Mouse (Mus musculus) liver, embryonic 15.5 days (tissue): ENCODE data around the gene Exosc10. TPM values are rescaled to one million over a fixed set of nuclear protein-coding genes. Genes with fewer than 3 reads are reported as not detected.

ENCODE experiments used
- ATAC-seq: fragments of 200-750 bp; cut with Nextera tagmentation; 2 replicates; pipeline ENCODE4 v1.8.0; 2017; ENCODE audit warnings: moderate number of reproducible peaks, mild to moderate bottlenecking, moderate library complexity; ENCODE audit not compliant: insufficient read depth
- H3K27ac ChIP-seq: fragments of 300-500 bp; sonication (generic); replicated peaks from 2 replicates; pipeline ENCODE4 v1.5.1; 2015; ENCODE audit warnings: mild to moderate bottlenecking, inconsistent platforms
- H3K27me3 ChIP-seq: fragments of 300-500 bp; sonication (generic); 2 replicates; pipeline ENCODE4 v1.6.1; 2015; ENCODE audit warnings: mild to moderate bottlenecking, inconsistent platforms
- H3K36me3 ChIP-seq: fragments of 300-500 bp; sonication (generic); replicated peaks from 2 replicates; pipeline ENCODE4 v1.6.1; 2015; ENCODE audit warnings: moderate library complexity, mild to moderate bottlenecking, inconsistent platforms
- H3K4me1 ChIP-seq: fragments of 300-500 bp; sonication (generic); replicated peaks from 2 replicates; pipeline ENCODE4 v1.6.1; 2015; ENCODE audit warnings: inconsistent platforms
- H3K4me2 ChIP-seq: fragments of 300-500 bp; sonication (generic); 2 replicates; pipeline ENCODE4 v1.6.1; 2015; ENCODE audit warnings: moderate library complexity, mild to moderate bottlenecking, inconsistent platforms
- H3K4me3 ChIP-seq: fragments of 300-500 bp; sonication (generic); replicated peaks from 2 replicates; pipeline ENCODE4 v1.5.1; 2015; ENCODE audit warnings: mild to moderate bottlenecking, inconsistent platforms
- H3K9ac ChIP-seq: fragments of 300-500 bp; sonication (generic); 2 replicates; pipeline ENCODE4 v1.6.1; 2015; ENCODE audit warnings: moderate library complexity, mild to moderate bottlenecking, inconsistent platforms
- H3K9me3 ChIP-seq: fragments of 300-500 bp; sonication (generic); replicated peaks from 2 replicates; pipeline ENCODE4 v1.6.1; 2016; ENCODE audit warnings: inconsistent platforms
- WGBS: fragments of 180-500 bp; shearing (Covaris S2); methylation state at CpG from one replicate; pipeline ENCODE4 v1.1.7; 2015; ENCODE audit warnings: mixed read lengths; ENCODE audit not compliant: insufficient replicate concordance; 5-methylcytosine and 5-hydroxymethylcytosine counted together
- polyA plus RNA-seq: library from polyadenylated mRNA; unstranded; fragments of >200 nt; fragmentation: Nextera tagmentation; extraction: Ambion mirVana; gene quantifications from 2 replicates; pipeline ENCODE4 v1.2.1, GENCODE M21; 2015

The Exosc10 gene
- polyA plus RNA-seq, 1 experiment from 2014 or later, result 31.9 TPM

GRCm38 (mm10) chr4:148530778-148531177 is 27.5 kb upstream of the Exosc10 start:
- no peak for ATAC-seq
- H3K4me1 ChIP-seq, result no peaks in the 10 kb centered on the region
- no peak overlapping the region for H3K4me3 ChIP-seq
- H3K27me3 ChIP-seq, result no peaks in the 10 kb centered on the region
- H3K36me3 ChIP-seq, result peaks cover 86% of the 10 kb centered on the region
- no peak overlapping the region for H3K4me2 ChIP-seq
- 75% methylated on average over 6 of the region's 6 CpGs for WGBS
- H3K9me3 ChIP-seq, result no peaks in the 10 kb centered on the region
- H3K27ac ChIP-seq, result no peak overlapping the region
- H3K9ac ChIP-seq, result no peak overlapping the region

GRCm38 (mm10) chr4:148531341-148531740 is 26.9 kb upstream of the Exosc10 start:
- Histone ChIP-seq H3K4me3 (no peak overlapping the region), H3K27ac (no peak overlapping the region), H3K9ac (no peak overlapping the region), H3K4me2 (no peak overlapping the region), H3K4me1 (no peaks in the 10 kb centered on the region), H3K9me3 (no peaks in the 10 kb centered on the region), H3K27me3 (no peaks in the 10 kb centered on the region), H3K36me3 (peaks cover 86% of the 10 kb centered on the region)
- WGBS, result 64% methylated on average over 4 of the region's 4 CpGs
- no peak for ATAC-seq

GRCm38 (mm10) chr4:148532516-148532915 is 25.7 kb upstream of the Exosc10 start:
- Histone ChIP-seq H3K27me3 (no peaks in the 10 kb centered on the region), H3K9me3 (no peaks in the 10 kb centered on the region), H3K4me2 (no peak overlapping the region), H3K36me3 (peaks cover 86% of the 10 kb centered on the region), H3K4me1 (no peaks in the 10 kb centered on the region), H3K27ac (no peak overlapping the region), H3K9ac (no peak overlapping the region), H3K4me3 (no peak overlapping the region)
- WGBS, result 75% methylated on average over 3 of the region's 3 CpGs
- no peak for ATAC-seq

- H3K4me2 ChIP-seq, result no peak overlapping the region
- H3K9ac ChIP-seq, result no peak overlapping the region
- no peak overlapping the region for H3K4me3 ChIP-seq
- peaks cover 91% of the 10 kb centered on the region for H3K36me3 ChIP-seq
- WGBS, result 75% methylated on average over 12 of the region's 12 CpGs
- ATAC-seq, result no peak
- H3K27me3 ChIP-seq, result no peaks in the 10 kb centered on the region
- H3K4me1 ChIP-seq, result no peaks in the 10 kb centered on the region
- H3K27ac ChIP-seq, result no peak overlapping the region
- H3K9me3 ChIP-seq, result no peaks in the 10 kb centered on the region
Observed at GRCm38 (mm10) chr4:148533613-148534328, 24.5 kb upstream of the Exosc10 start.

- H3K9me3 ChIP-seq, result no peaks in the 10 kb centered on the region
- no peak for ATAC-seq
- no peaks in the 10 kb centered on the region for H3K4me1 ChIP-seq
- H3K27me3 ChIP-seq, result no peaks in the 10 kb centered on the region
- H3K4me2 ChIP-seq, result no peak overlapping the region
- 75% methylated on average over 3 of the region's 3 CpGs for WGBS
- H3K4me3 ChIP-seq, result no peak overlapping the region
- no peak overlapping the region for H3K9ac ChIP-seq
- H3K36me3 ChIP-seq, result peaks cover 97% of the 10 kb centered on the region
- no peak overlapping the region for H3K27ac ChIP-seq
Observed at GRCm38 (mm10) chr4:148535876-148536275, 22.4 kb upstream of the Exosc10 start.

GRCm38 (mm10) chr4:148549106-148549505 is 9.1 kb upstream of the Exosc10 start:
- peaks cover 91% of the 10 kb centered on the region for H3K36me3 ChIP-seq
- 74% methylated on average over 4 of the region's 4 CpGs for WGBS

GRCm38 (mm10) chr4:148557766-148558165 is 463 bp upstream of the Exosc10 start:
- 26% methylated on average over 6 of the region's 6 CpGs for WGBS
- H3K27ac ChIP-seq, result peak overlapping the region; percentile 82
- H3K9me3 ChIP-seq, result no peaks in the 10 kb centered on the region
- H3K36me3 ChIP-seq, result peaks cover 47% of the 10 kb centered on the region
- peaks cover 16% of the 10 kb centered on the region for H3K4me1 ChIP-seq
- H3K27me3 ChIP-seq, result no peaks in the 10 kb centered on the region
- H3K4me2 ChIP-seq, result peak overlapping the region; percentile 95
- no peak for ATAC-seq
- H3K9ac ChIP-seq, result peak overlapping the region; percentile 90
- H3K4me3 ChIP-seq, result peak overlapping the region; percentile 94

More at GRCm38 (mm10) chr4:148549106-148549505, 9.1 kb upstream of the Exosc10 start:
- Histone ChIP-seq H3K4me1 (no peaks in the 10 kb centered on the region), H3K9me3 (no peaks in the 10 kb centered on the region), H3K9ac (no peak overlapping the region), H3K4me2 (no peak overlapping the region), H3K4me3 (no peak overlapping the region), H3K27ac (no peak overlapping the region), H3K27me3 (no peaks in the 10 kb centered on the region)
- ATAC-seq, result no peak

- Histone ChIP-seq H3K4me1 (peaks cover 15% of the 10 kb centered on the region), H3K27ac (no peak overlapping the region), H3K4me3 (no peak overlapping the region), H3K9ac (no peak overlapping the region), H3K9me3 (no peaks in the 10 kb centered on the region), H3K4me2 (no peak overlapping the region), H3K36me3 (peaks cover 78% of the 10 kb centered on the region), H3K27me3 (no peaks in the 10 kb centered on the region)
- ATAC-seq, result no peak
- 90% methylated on average over 17 of the region's 17 CpGs for WGBS
Observed at GRCm38 (mm10) chr4:148562676-148563075, 4.4 kb downstream of the Exosc10 start.

- H3K9ac ChIP-seq, result no peak overlapping the region
- H3K4me2 ChIP-seq, result no peak overlapping the region
- no peaks in the 10 kb centered on the region for H3K27me3 ChIP-seq
- 90% methylated on average over 12 of the region's 12 CpGs for WGBS
- ATAC-seq, result no peak
- peaks cover 10% of the 10 kb centered on the region for H3K4me1 ChIP-seq
- peaks cover 87% of the 10 kb centered on the region for H3K36me3 ChIP-seq
- H3K9me3 ChIP-seq, result no peaks in the 10 kb centered on the region
- no peak overlapping the region for H3K4me3 ChIP-seq
- no peak overlapping the region for H3K27ac ChIP-seq
Observed at GRCm38 (mm10) chr4:148563595-148563994, 5.4 kb downstream of the Exosc10 start.

GRCm38 (mm10) chr4:148570138-148570537 is 11.9 kb downstream of the Exosc10 start:
- no peak for ATAC-seq
- WGBS, result 80% methylated on average over 10 of the region's 10 CpGs
- no peak overlapping the region for H3K4me3 ChIP-seq

GRCm38 (mm10) chr4:148570693-148571295 is 12.6 kb downstream of the Exosc10 start:
- Histone ChIP-seq H3K4me2 (no peak overlapping the region), H3K4me1 (no peaks in the 10 kb centered on the region), H3K27ac (no peak overlapping the region), H3K36me3 (peaks cover 98% of the 10 kb centered on the region), H3K4me3 (no peak overlapping the region), H3K9me3 (no peaks in the 10 kb centered on the region), H3K9ac (no peak overlapping the region), H3K27me3 (no peaks in the 10 kb centered on the region)
- ATAC-seq, result no peak
- 86% methylated on average over 9 of the region's 9 CpGs for WGBS

More at GRCm38 (mm10) chr4:148570138-148570537, 11.9 kb downstream of the Exosc10 start:
- no peak overlapping the region for H3K27ac ChIP-seq
- no peak overlapping the region for H3K4me2 ChIP-seq
- H3K9me3 ChIP-seq, result no peaks in the 10 kb centered on the region
- no peaks in the 10 kb centered on the region for H3K27me3 ChIP-seq
- H3K36me3 ChIP-seq, result peaks cover 98% of the 10 kb centered on the region
- H3K9ac ChIP-seq, result no peak overlapping the region
- no peaks in the 10 kb centered on the region for H3K4me1 ChIP-seq
